Comparison of ENCODE assay signal across 32 mouse cellular contexts in genomic region chr3:35392657-35393056, GRCm38 (mm10).
"Had no signal": no experiment of that assay in that cellular context is flagged by ENCODE, and none has a peak within 500 bp of the region (broad histone marks: within the 10 kb centered on the region; RNA-seq: fewer than 3 reads in every experiment).

No protein-coding gene starts in this region.

- H3K27ac ChIP-seq: heart, embryonic 13.5 days; heart, embryonic 15.5 days; hindbrain, embryonic 10.5 days; hindbrain, embryonic 12.5 days; hindbrain, embryonic 13.5 days; hindbrain, embryonic 14.5 days; hindbrain, embryonic 15.5 days; hindbrain, postnatal 0 days; intestine, embryonic 15.5 days; kidney, embryonic 15.5 days; kidney, postnatal 0 days; layer of hippocampus, adult 2 months; left cerebral cortex, adult 2 months had no signal

- H3K4me3 ChIP-seq: heart, embryonic 13.5 days; heart, embryonic 15.5 days; hindbrain, embryonic 10.5 days; hindbrain, embryonic 12.5 days; hindbrain, embryonic 13.5 days; hindbrain, embryonic 15.5 days; intestine, embryonic 15.5 days; kidney, embryonic 15.5 days; layer of hippocampus, adult 2 months; left cerebral cortex, adult 2 months had no signal

- H3K9me3 ChIP-seq: heart, embryonic 13.5 days; heart, embryonic 15.5 days; hindbrain, embryonic 10.5 days; hindbrain, embryonic 12.5 days; hindbrain, embryonic 13.5 days; hindbrain, embryonic 15.5 days; intestine, embryonic 15.5 days; kidney, embryonic 15.5 days had no signal

- DNase-seq: heart, postnatal 10 days; heart, postnatal 14 days; heart, postnatal 36 days; heart, postnatal 4 days; kidney, adult 11 months; kidney, adult 18-20 months; kidney, adult 2 months; kidney, adult 8-10 months; kidney, adult 9 months; kidney, postnatal 10 days; kidney, postnatal 14 days; kidney, postnatal 25 days; kidney, postnatal 36 days; kidney, postnatal 4 days; layer of hippocampus, adult 9-11 months; layer of hippocampus, postnatal 36 days had no signal

- ATAC-seq: hindbrain, embryonic 16.5 days; hindbrain, postnatal 0 days; intestine, embryonic 15.5 days; intestine, embryonic 16.5 days; intestine, postnatal 0 days had no signal

- H3K4me1 ChIP-seq: heart, embryonic 13.5 days; heart, embryonic 15.5 days; hindbrain, embryonic 10.5 days; hindbrain, embryonic 12.5 days; hindbrain, embryonic 13.5 days; hindbrain, embryonic 15.5 days; intestine, embryonic 15.5 days; kidney, embryonic 15.5 days had no signal

- H3K9ac ChIP-seq: heart, embryonic 13.5 days; heart, embryonic 15.5 days; hindbrain, embryonic 12.5 days; hindbrain, embryonic 13.5 days; hindbrain, embryonic 14.5 days; hindbrain, embryonic 15.5 days; intestine, embryonic 15.5 days; kidney, embryonic 15.5 days had no signal

- H3K36me3 ChIP-seq: heart, embryonic 13.5 days; heart, embryonic 15.5 days; hindbrain, embryonic 10.5 days; hindbrain, embryonic 12.5 days; hindbrain, embryonic 13.5 days; hindbrain, embryonic 15.5 days; intestine, embryonic 15.5 days; kidney, embryonic 15.5 days had no signal
